Mouse (Mus musculus) bone marrow, adult 2 months (tissue): ENCODE measurements around the gene Sbno2.

Source experiments
- CTCF ChIP-seq: fragments of 200-500 bp; IDR thresholded peaks from 2 replicates; pipeline ENCODE4 v1.5.1; 2011; ENCODE audit warnings: low read length, control low read depth; ENCODE audit not compliant: control insufficient read depth, insufficient read depth
- POLR2A ChIP-seq: fragments of 200-500 bp; IDR thresholded peaks from 2 replicates; pipeline ENCODE4 v1.6.1; 2011; ENCODE audit warnings: low read depth, mild to moderate bottlenecking, control low read depth, low read length, borderline replicate concordance; ENCODE audit not compliant: control insufficient read depth

GRCm38 (mm10) chr10:80025044-80025347 is 80.4 kb downstream of the Sbno2 start:
- TF ChIP-seq POLR2A (no peak), CTCF (no peak)
